Mouse (Mus musculus): ENCODE measurements at regions not wholly inside any gene's neighbourhood (a gene's known extent, or its start where the extent isn't known, plus 50 kb on each side); places are given as distances from the start of the nearest gene placed in this dataset.

- Histone ChIP-seq H3K27me3 (ENCODE audit: control insufficient read depth, insufficient read depth, low read length) (no peaks in the 10 kb centered on the region), H3K9me3 (ENCODE audit: control insufficient read depth, low read length) (no peaks in the 10 kb centered on the region), H3K4me1 (ENCODE audit: control insufficient read depth, insufficient read depth, low read length) (0 out of 2 replicates have a peak, but pooled peaks cover 2% of the 10 kb centered on the region), H3K4me2 (replicated peaks; ENCODE audit: low read depth, low read length) (no peak overlapping the region), H3K4me3 (ENCODE audit: low read length) (no peak overlapping the region), H3K36me3 (ENCODE audit: control insufficient read depth, insufficient read depth, low read length) (no peaks in the 10 kb centered on the region), H3K27ac (ENCODE audit: low read depth, low read length) (no peak overlapping the region), H3K9ac (ENCODE audit: low read depth, low read length) (no peak overlapping the region)
- no peak for ATAC-seq (ENCODE audit: low FRiP score, low TSS enrichment)
- WGBS: 67% methylated on average over 3 of the region's 3 CpGs
These were observed 371.2 kb upstream of the Tbx3 start for GRCm38 (mm10) chr5:119299311-119299710.

GRCm38 (mm10) chr5:119300106-119300505, 370.4 kb upstream of the Tbx3 start:
- H3K9ac ChIP-seq (ENCODE audit: low read depth, low read length): no peak overlapping the region
- no peaks in the 10 kb centered on the region for H3K36me3 ChIP-seq (ENCODE audit: control insufficient read depth, insufficient read depth, low read length)
- H3K4me1 ChIP-seq (ENCODE audit: control insufficient read depth, insufficient read depth, low read length): 0 out of 2 replicates have a peak, but pooled peaks cover 2% of the 10 kb centered on the region
- WGBS: 64% methylated on average over 7 of the region's 7 CpGs
- no peak overlapping the region for H3K27ac ChIP-seq (ENCODE audit: low read depth, low read length)
- ATAC-seq (ENCODE audit: low FRiP score, low TSS enrichment): no peak
- no peaks in the 10 kb centered on the region for H3K9me3 ChIP-seq (ENCODE audit: control insufficient read depth, low read length)
- no peak overlapping the region for H3K4me3 ChIP-seq (ENCODE audit: low read length)
- H3K27me3 ChIP-seq (ENCODE audit: control insufficient read depth, insufficient read depth, low read length): no peaks in the 10 kb centered on the region
- H3K4me2 ChIP-seq (replicated peaks; ENCODE audit: low read depth, low read length): no peak overlapping the region

GRCm38 (mm10) chr5:119301539-119301938, 368.9 kb upstream of the Tbx3 start:
- 33% methylated on average over 5 of the region's 5 CpGs for WGBS
- Histone ChIP-seq H3K4me3 (ENCODE audit: low read length) (no peak overlapping the region), H3K4me1 (ENCODE audit: control insufficient read depth, insufficient read depth, low read length) (0 out of 2 replicates have a peak, but pooled peaks cover 2% of the 10 kb centered on the region), H3K9me3 (ENCODE audit: control insufficient read depth, low read length) (no peaks in the 10 kb centered on the region), H3K27ac (ENCODE audit: low read depth, low read length) (no peak overlapping the region), H3K4me2 (replicated peaks; ENCODE audit: low read depth, low read length) (no peak overlapping the region), H3K27me3 (ENCODE audit: control insufficient read depth, insufficient read depth, low read length) (no peaks in the 10 kb centered on the region), H3K9ac (ENCODE audit: low read depth, low read length) (no peak overlapping the region), H3K36me3 (ENCODE audit: control insufficient read depth, insufficient read depth, low read length) (no peaks in the 10 kb centered on the region)
- no peak for ATAC-seq (ENCODE audit: low FRiP score, low TSS enrichment)

GRCm38 (mm10) chr5:119304721-119305120, 365.7 kb upstream of the Tbx3 start:
- H3K4me3 ChIP-seq (ENCODE audit: low read length): no peak overlapping the region
- no peak overlapping the region for H3K4me2 ChIP-seq (replicated peaks; ENCODE audit: low read depth, low read length)
- H3K4me1 ChIP-seq (ENCODE audit: control insufficient read depth, insufficient read depth, low read length): 0 out of 2 replicates have a peak, but pooled peaks cover 2% of the 10 kb centered on the region
- H3K9me3 ChIP-seq (ENCODE audit: control insufficient read depth, low read length): no peaks in the 10 kb centered on the region
- no peak overlapping the region for H3K9ac ChIP-seq (ENCODE audit: low read depth, low read length)
- no peak for ATAC-seq (ENCODE audit: low FRiP score, low TSS enrichment)
- H3K27me3 ChIP-seq (ENCODE audit: control insufficient read depth, insufficient read depth, low read length): no peaks in the 10 kb centered on the region
- H3K27ac ChIP-seq (ENCODE audit: low read depth, low read length): no peak overlapping the region
- no peaks in the 10 kb centered on the region for H3K36me3 ChIP-seq (ENCODE audit: control insufficient read depth, insufficient read depth, low read length)
- 15% methylated on average over 5 of the region's 5 CpGs for WGBS

GRCm38 (mm10) chr5:119307768-119308167, 362.7 kb upstream of the Tbx3 start:
- H3K9ac ChIP-seq (ENCODE audit: low read depth, low read length): no peak overlapping the region
- no peaks in the 10 kb centered on the region for H3K27me3 ChIP-seq (ENCODE audit: control insufficient read depth, insufficient read depth, low read length)
- no peaks in the 10 kb centered on the region for H3K36me3 ChIP-seq (ENCODE audit: control insufficient read depth, insufficient read depth, low read length)
- WGBS: 91% methylated on average over 6 of the region's 6 CpGs
- no peak overlapping the region for H3K4me2 ChIP-seq (replicated peaks; ENCODE audit: low read depth, low read length)
- no peaks in the 10 kb centered on the region for H3K9me3 ChIP-seq (ENCODE audit: control insufficient read depth, low read length)
- no peak overlapping the region for H3K27ac ChIP-seq (ENCODE audit: low read depth, low read length)
- H3K4me1 ChIP-seq (ENCODE audit: control insufficient read depth, insufficient read depth, low read length): no peaks in the 10 kb centered on the region
- H3K4me3 ChIP-seq (ENCODE audit: low read length): no peak overlapping the region
- ATAC-seq (ENCODE audit: low FRiP score, low TSS enrichment): no peak

GRCm38 (mm10) chr5:119310178-119310930, 360.1 kb upstream of the Tbx3 start:
- Histone ChIP-seq H3K4me1 (ENCODE audit: control insufficient read depth, insufficient read depth, low read length) (no peaks in the 10 kb centered on the region), H3K9me3 (ENCODE audit: control insufficient read depth, low read length) (no peaks in the 10 kb centered on the region), H3K27me3 (ENCODE audit: control insufficient read depth, insufficient read depth, low read length) (no peaks in the 10 kb centered on the region), H3K4me2 (replicated peaks; ENCODE audit: low read depth, low read length) (no peak overlapping the region), H3K36me3 (ENCODE audit: control insufficient read depth, insufficient read depth, low read length) (no peaks in the 10 kb centered on the region), H3K4me3 (ENCODE audit: low read length) (no peak overlapping the region), H3K9ac (ENCODE audit: low read depth, low read length) (no peak overlapping the region), H3K27ac (ENCODE audit: low read depth, low read length) (no peak overlapping the region)
- ATAC-seq (ENCODE audit: low FRiP score, low TSS enrichment): peak; percentile 24; the same call in 1 of the 2 replicates
- WGBS: 58% methylated on average over 11 of the region's 11 CpGs

- Histone ChIP-seq H3K4me1 (ENCODE audit: control insufficient read depth, insufficient read depth, low read length) (no peaks in the 10 kb centered on the region), H3K9me3 (ENCODE audit: control insufficient read depth, low read length) (no peaks in the 10 kb centered on the region), H3K4me2 (replicated peaks; ENCODE audit: low read depth, low read length) (no peak overlapping the region), H3K4me3 (ENCODE audit: low read length) (no peak overlapping the region), H3K36me3 (ENCODE audit: control insufficient read depth, insufficient read depth, low read length) (no peaks in the 10 kb centered on the region), H3K27ac (ENCODE audit: low read depth, low read length) (no peak overlapping the region), H3K9ac (ENCODE audit: low read depth, low read length) (no peak overlapping the region), H3K27me3 (ENCODE audit: control insufficient read depth, insufficient read depth, low read length) (no peaks in the 10 kb centered on the region)
- ATAC-seq (ENCODE audit: low FRiP score, low TSS enrichment): no peak
- 62% methylated on average over 14 of the region's 14 CpGs for WGBS
These were observed 357.7 kb upstream of the Tbx3 start for GRCm38 (mm10) chr5:119312808-119313207.

- no peak overlapping the region for H3K4me2 ChIP-seq (replicated peaks; ENCODE audit: low read depth, low read length)
- no peak for ATAC-seq (ENCODE audit: low FRiP score, low TSS enrichment)
- WGBS: 90% methylated on average over 7 of the region's 7 CpGs
- H3K27me3 ChIP-seq (ENCODE audit: control insufficient read depth, insufficient read depth, low read length): no peaks in the 10 kb centered on the region
- no peak overlapping the region for H3K9ac ChIP-seq (ENCODE audit: low read depth, low read length)
- H3K4me1 ChIP-seq (ENCODE audit: control insufficient read depth, insufficient read depth, low read length): 0 out of 2 replicates have a peak, but pooled peaks cover 3% of the 10 kb centered on the region
- no peak overlapping the region for H3K27ac ChIP-seq (ENCODE audit: low read depth, low read length)
- no peaks in the 10 kb centered on the region for H3K9me3 ChIP-seq (ENCODE audit: control insufficient read depth, low read length)
- no peaks in the 10 kb centered on the region for H3K36me3 ChIP-seq (ENCODE audit: control insufficient read depth, insufficient read depth, low read length)
- no peak overlapping the region for H3K4me3 ChIP-seq (ENCODE audit: low read length)
These were observed 355.3 kb upstream of the Tbx3 start for GRCm38 (mm10) chr5:119315149-119315548.

- H3K9me3 ChIP-seq (ENCODE audit: control insufficient read depth, low read length): no peaks in the 10 kb centered on the region
- no peak overlapping the region for H3K4me2 ChIP-seq (replicated peaks; ENCODE audit: low read depth, low read length)
- H3K27ac ChIP-seq (ENCODE audit: low read depth, low read length): no peak overlapping the region
- H3K36me3 ChIP-seq (ENCODE audit: control insufficient read depth, insufficient read depth, low read length): no peaks in the 10 kb centered on the region
- 78% methylated on average over 11 of the region's 11 CpGs for whole genome bisulfite sequencing
- 0 out of 2 replicates have a peak, but pooled peaks cover 3% of the 10 kb centered on the region for H3K4me1 ChIP-seq (ENCODE audit: control insufficient read depth, insufficient read depth, low read length)
- H3K4me3 ChIP-seq (ENCODE audit: low read length): no peak overlapping the region
- no peak overlapping the region for H3K9ac ChIP-seq (ENCODE audit: low read depth, low read length)
- H3K27me3 ChIP-seq (ENCODE audit: control insufficient read depth, insufficient read depth, low read length): no peaks in the 10 kb centered on the region
- ATAC-seq (ENCODE audit: low FRiP score, low TSS enrichment): no peak
These were observed 352.9 kb upstream of the Tbx3 start for GRCm38 (mm10) chr5:119317617-119318016.

Measured in kidney, embryonic 14.5 days (tissue).